Mouse (Mus musculus): ENCODE measurements around the gene N4bp1.

DNA sequence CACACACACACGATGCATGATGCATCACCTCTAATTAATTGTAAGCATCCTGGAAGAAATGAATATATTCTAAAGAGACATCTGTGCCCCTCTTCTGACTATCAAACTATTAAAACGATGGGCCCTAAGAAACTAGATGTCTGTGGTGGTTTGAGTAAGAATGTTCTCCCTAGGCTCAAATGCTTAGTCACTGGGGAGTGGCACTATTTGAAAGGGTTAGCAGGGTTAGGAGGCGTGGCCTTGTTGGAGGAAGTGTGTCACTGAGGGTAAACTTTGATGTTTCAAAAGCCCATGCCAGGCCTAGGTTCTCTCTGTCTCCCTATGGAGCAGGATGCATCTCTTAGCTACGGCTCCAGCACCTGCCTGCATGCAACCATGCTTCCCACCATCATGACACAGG is 10.3 kb upstream of the N4bp1 start:
- TF ChIP-seq CTCF (IDR thresholded peaks at IDR 0.05; ENCODE audit: extremely low read depth, insufficient read depth, insufficient read length, insufficient replicate concordance) (no peak), POLR2A (IDR thresholded peaks at IDR 0.05; ENCODE audit: low read depth, low read length) (no peak)

Data from spleen, adult 2 months (tissue).